Mouse (Mus musculus) CH12.LX (cell line): Measurements from ENCODE around the gene Prph.

Experiments
- CTCF ChIP-seq, 2 experiments: IDR thresholded peaks in 1 of 2; conservative IDR thresholded peaks in 1 of 2; 2 replicates each; pipeline ENCODE4 v1.5.1; 2011 to 2012; ENCODE audit warnings: low read depth in 2 of 2, low read length in 2 of 2, improper control_type of control experiment in 1 of 2, inconsistent platforms in 1 of 2, mild to moderate bottlenecking in 1 of 2, moderate library complexity in 1 of 2
- ELF1 ChIP-seq: IDR thresholded peaks from 2 replicates; pipeline ENCODE4 v1.6.1; 2014; ENCODE audit warnings: low read depth, mild to moderate bottlenecking, inconsistent platforms, low read length, improper control_type of control experiment
- EP300 ChIP-seq: IDR thresholded peaks from 2 replicates; pipeline ENCODE4 v1.6.1; 2011; ENCODE audit warnings: low read length, improper control_type of control experiment
- HCFC1 ChIP-seq: IDR thresholded peaks from 2 replicates; pipeline ENCODE4 v1.6.1; 2012; ENCODE audit warnings: low read depth, mild to moderate bottlenecking, inconsistent platforms, low read length, improper control_type of control experiment
- KAT2A ChIP-seq: IDR thresholded peaks from 2 replicates; pipeline ENCODE4 v1.6.1; 2012; ENCODE audit warnings: low read length, improper control_type of control experiment, inconsistent platforms; ENCODE audit not compliant: insufficient replicate concordance
- MAX ChIP-seq: IDR thresholded peaks from 2 replicates; pipeline ENCODE4 v1.6.1; 2011; ENCODE audit warnings: low read length, improper control_type of control experiment
- MEF2A ChIP-seq: IDR thresholded peaks from 2 replicates; pipeline ENCODE4 v1.6.1; 2014; ENCODE audit warnings: low read depth, mild to moderate bottlenecking, inconsistent platforms, low read length, improper control_type of control experiment, borderline replicate concordance
- POLR2A ChIP-seq: IDR thresholded peaks from 2 replicates; pipeline ENCODE4 v1.6.1; 2011; ENCODE audit warnings: low read depth, mild to moderate bottlenecking, improper control_type of control experiment, low read length
- TBP ChIP-seq: conservative IDR thresholded peaks from 2 replicates; pipeline ENCODE4 v1.6.1; 2011; ENCODE audit warnings: low read depth, low read length, improper control_type of control experiment
- USF2 ChIP-seq: conservative IDR thresholded peaks from 2 replicates; pipeline ENCODE4 v1.6.1; 2011; ENCODE audit warnings: low read depth, low read length, improper control_type of control experiment
- ZKSCAN1 ChIP-seq: IDR thresholded peaks from 2 replicates; pipeline ENCODE4 v1.6.1; 2012; ENCODE audit warnings: low read depth, inconsistent platforms, low read length, improper control_type of control experiment, borderline replicate concordance

DNA sequence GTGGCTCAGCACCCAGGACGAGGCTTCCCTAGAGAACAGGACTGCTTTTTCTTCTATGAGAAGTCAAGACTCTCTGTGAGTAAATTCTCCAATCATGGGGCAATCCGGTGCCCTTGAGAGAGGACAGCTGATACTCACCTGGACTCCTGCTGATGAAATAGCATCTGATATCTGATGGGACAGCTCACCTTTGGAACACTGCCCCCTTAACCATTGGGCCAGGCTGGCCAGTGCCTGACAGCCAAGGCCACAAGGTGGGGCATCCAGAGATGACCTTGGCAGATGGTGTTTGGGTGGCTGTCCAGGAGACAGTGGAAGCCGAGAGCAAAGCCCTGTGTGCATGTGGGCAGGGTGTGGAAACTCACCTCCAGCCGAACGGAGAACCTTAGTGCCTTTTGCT is 12.6 kb upstream of the Prph start:
- no peak for TF ChIP-seq EP300
- no peak for TF ChIP-seq HCFC1
- no peak for TF ChIP-seq ZKSCAN1
- no peak for TF ChIP-seq CTCF (conservative IDR thresholded peaks at IDR 0.05 in 1 of 2, IDR thresholded peaks at IDR 0.05 in 1 of 2; ENCODE audit: low read depth in 2 of 2, low read length in 2 of 2)
- no peak for TF ChIP-seq POLR2A
- TF ChIP-seq USF2 = no peak
- TF ChIP-seq MAX = no peak
- TF ChIP-seq MEF2A = no peak
- no peak for TF ChIP-seq ELF1
- no peak for TF ChIP-seq KAT2A
- no peak for TF ChIP-seq TBP
